ENCODE assay signal across 8 mouse cellular contexts in genomic region chr12:17747191-17748154, GRCm38 (mm10). TPM values are rescaled to one million over a fixed set of nuclear protein-coding genes. Genes with fewer than 3 reads are reported as not detected.
DNase-seq lines count a peak whose midpoint lies in the region; ATAC-seq lines count a peak whose summit lies in the region.

No protein-coding gene starts in this region.

- no peak for DNase-seq in forebrain, embryonic 11.5 days (ENCODE audit: low spot score)
- no peak for DNase-seq in neural tube, embryonic 11.5 days (ENCODE audit: low spot score)
- no peak for DNase-seq in neural tube, embryonic 10.5 days (ENCODE audit: extremely low spot score, low spot score)
- DNase-seq in lung, postnatal 25 days (ENCODE audit: low spot score), result peak; percentile 17
- peak; percentile 85 for DNase-seq in testis, postnatal 14 days (ENCODE audit: low spot score)
- DNase-seq in left cerebral cortex, postnatal 25 days (ENCODE audit: low spot score in 2 of 2), result no peak

- no peak overlapping the region for H3K4me2 ChIP-seq in forebrain, embryonic 11.5 days (ENCODE audit: low read depth, low read length, severe bottlenecking)
- H3K4me2 ChIP-seq in forebrain, embryonic 16.5 days (ENCODE audit: low read length), result no peak overlapping the region
- no peak overlapping the region for H3K4me2 ChIP-seq in neural tube, embryonic 11.5 days (ENCODE audit: low read depth)

- no peak overlapping the region for H3K4me3 ChIP-seq in forebrain, embryonic 11.5 days (ENCODE audit: low read depth, low read length)
- no peak overlapping the region for H3K4me3 ChIP-seq in forebrain, embryonic 16.5 days (replicated peaks; ENCODE audit: low read length)
- H3K4me3 ChIP-seq in neural tube, embryonic 11.5 days (ENCODE audit: low read depth, low read length), result no peak overlapping the region

- intact Hi-C loops in left cerebral cortex, postnatal 25 days (cut with DNase I), result no loop called here

- peaks cover 22% of the 10 kb centered on the region; the same call in 1 of the 2 replicates for H3K4me1 ChIP-seq in forebrain, embryonic 11.5 days (replicated peaks; ENCODE audit: control insufficient read depth, insufficient read depth, low read length)
- H3K4me1 ChIP-seq in forebrain, embryonic 16.5 days (replicated peaks; ENCODE audit: control insufficient read depth, insufficient read depth, low read length), result peaks cover 39% of the 10 kb centered on the region
- H3K4me1 ChIP-seq in neural tube, embryonic 11.5 days (ENCODE audit: control insufficient read depth, insufficient read depth, low read length), result peaks cover 14% of the 10 kb centered on the region; the same call in 1 of the 2 replicates

- H3K36me3 ChIP-seq in forebrain, embryonic 11.5 days (ENCODE audit: control insufficient read depth, insufficient read depth, low read length), result no peaks in the 10 kb centered on the region
- no peaks in the 10 kb centered on the region for H3K36me3 ChIP-seq in forebrain, embryonic 16.5 days (ENCODE audit: control insufficient read depth, insufficient read depth)
- no peaks in the 10 kb centered on the region for H3K36me3 ChIP-seq in neural tube, embryonic 11.5 days (ENCODE audit: control insufficient read depth, insufficient read depth, low read length)

- no peaks in the 10 kb centered on the region for H3K27me3 ChIP-seq in forebrain, embryonic 11.5 days (ENCODE audit: control insufficient read depth, insufficient read depth, low read length)
- no peaks in the 10 kb centered on the region for H3K27me3 ChIP-seq in forebrain, embryonic 16.5 days (replicated peaks; ENCODE audit: control insufficient read depth, insufficient read depth, low read length)
- no peaks in the 10 kb centered on the region for H3K27me3 ChIP-seq in neural tube, embryonic 11.5 days (ENCODE audit: control insufficient read depth, insufficient read depth, low read length)

- no peak overlapping the region; the same call in 1 of the 2 replicates for H3K27ac ChIP-seq in forebrain, embryonic 11.5 days (ENCODE audit: low read depth, low read length)
- H3K27ac ChIP-seq in forebrain, embryonic 16.5 days (ENCODE audit: low read length), result no peak overlapping the region
- no peak overlapping the region for H3K27ac ChIP-seq in neural tube, embryonic 11.5 days (ENCODE audit: low read depth, low read length)

- WGBS in forebrain, embryonic 11.5 days, result 34% methylated on average over 10 of the region's 10 CpGs
- 30% methylated on average over 10 of the region's 10 CpGs for WGBS in forebrain, embryonic 16.5 days
- WGBS in neural tube, embryonic 11.5 days, result 33% methylated on average over 10 of the region's 10 CpGs

- peak; percentile 23; the same call in 1 of the 2 replicates for ATAC-seq in forebrain, embryonic 11.5 days (replicated peaks; ENCODE audit: low FRiP score)
- ATAC-seq in forebrain, embryonic 16.5 days, result no peak
- ATAC-seq in neural tube, embryonic 11.5 days (ENCODE audit: insufficient read depth, low FRiP score, low TSS enrichment), result 0 out of 2 replicates have a peak, but pooled peaks have one; percentile 35
- no peak for ATAC-seq in erythroid progenitor cell, adult 5-6 weeks (replicated peaks; ENCODE audit: low FRiP score, poor library complexity, severe bottlenecking)

- H3K9ac ChIP-seq in forebrain, embryonic 11.5 days (ENCODE audit: low read length), result no peak overlapping the region; the same call in 1 of the 2 replicates
- no peak overlapping the region for H3K9ac ChIP-seq in forebrain, embryonic 16.5 days (replicated peaks; ENCODE audit: low read depth, low read length)
- H3K9ac ChIP-seq in neural tube, embryonic 11.5 days (ENCODE audit: low read length), result no peak overlapping the region

- H3K9me3 ChIP-seq in forebrain, embryonic 11.5 days (ENCODE audit: control insufficient read depth, low read length), result no peaks in the 10 kb centered on the region
- H3K9me3 ChIP-seq in forebrain, embryonic 16.5 days (ENCODE audit: control insufficient read depth, low read length), result no peaks in the 10 kb centered on the region
- no peaks in the 10 kb centered on the region for H3K9me3 ChIP-seq in neural tube, embryonic 11.5 days (ENCODE audit: control insufficient read depth, low read length)

RNA-seq across cellular contexts. Expression of gene Hpcal1, which starts 56.8 kb away (rescaled TPM):
- 41.9 and 45.7 TPM in 2 replicates for polyA plus RNA-seq in forebrain, embryonic 11.5 days (2014; fragmentation: Nextera tagmentation; extraction: Ambion mirVana)
- polyA plus RNA-seq in forebrain, embryonic 16.5 days (2015; fragmentation: Nextera tagmentation; extraction: Ambion mirVana), result 34.6 and 47.1 TPM in 2 replicates
- polyA plus RNA-seq in neural tube, embryonic 11.5 days (2014; fragmentation: Nextera tagmentation; extraction: Ambion mirVana), result 36.6 and 42.3 TPM in 2 replicates
- total RNA-seq in erythroid progenitor cell, adult 5-6 weeks (2015; ENCODE audit: low replicate concordance), result 18.7 and 27.2 TPM in 2 replicates
- 3.6 and 5.9 TPM in 2 replicates for total RNA-seq in erythroid progenitor cell, adult 5-6 weeks (2017; ENCODE audit: low replicate concordance)
- total RNA-seq in left cerebral cortex, postnatal 25 days (2021), result 10 to 100 TPM; 98.4 to 99.2 TPM

Comparison
In these comparisons a context has a peak if more than half of its experiments do, and no peak if none do; other contexts are left out.
1. ATAC-seq: peak in forebrain, embryonic 11.5 days (single experiment) and neural tube, embryonic 11.5 days (single experiment); none in forebrain, embryonic 16.5 days (single experiment) and erythroid progenitor cell, adult 5-6 weeks (single experiment).
2. DNase-seq: peak in lung, postnatal 25 days (single experiment) and testis, postnatal 14 days (single experiment); none in forebrain, embryonic 11.5 days (single experiment), neural tube, embryonic 11.5 days (single experiment), neural tube, embryonic 10.5 days (single experiment) and left cerebral cortex, postnatal 25 days (0 of 2).